Mouse (Mus musculus) heart, adult 18-20 months (tissue): ENCODE measurements around the gene Ubn1. TPM values are rescaled to one million over a fixed set of nuclear protein-coding genes. Genes with fewer than 3 reads are reported as not detected.

ENCODE experiments used
- total RNA-seq, 2 experiments: library from RNA; stranded (reverse); gene quantifications; 2 replicates each; pipeline ENCODE4 v1.2.3; 2021

Gene Ubn1
- total RNA-seq, 2 experiments from 2014 or later: 21.3 to 23.2 TPM

Other genes with a start within 250 kb of the Ubn1 start
- under 1 TPM in 1 of 2 experiments, not detected in 1; 0.51 TPM for gene 4930562C15Rik, start 214.6 kb upstream of the Ubn1 start, total RNA-seq
- gene Ubald1, start 169.7 kb upstream of the Ubn1 start, total RNA-seq: 10 to 100 TPM; 14.3 to 19.7 TPM
- gene Mgrn1, start 163.8 kb upstream of the Ubn1 start, total RNA-seq: 100 to 1,000 TPM; 165 to 167 TPM
- gene Nudt16l1, start 111.3 kb upstream of the Ubn1 start, total RNA-seq: 10 to 100 TPM; 19.1 to 20.4 TPM
- gene Anks3, start 85.9 kb upstream of the Ubn1 start, total RNA-seq: 10 to 100 TPM; 11.3 to 14.7 TPM
- not detected for gene Sept12, start 52.2 kb upstream of the Ubn1 start, total RNA-seq
- not detected for gene Smim22, start 42.8 kb upstream of the Ubn1 start, total RNA-seq
- 10 to 100 TPM; 14.0 to 18.8 TPM for gene Rogdi, start 36.5 kb upstream of the Ubn1 start, total RNA-seq
- gene Glyr1, start 194 bp upstream of the Ubn1 start, total RNA-seq: 10 to 100 TPM; 40.6 to 43.3 TPM
- 1 to 10 TPM; 4.9 to 6.8 TPM for gene Ppl, start 82.4 kb downstream of the Ubn1 start, total RNA-seq
- under 1 TPM; 0.55 to 0.72 TPM for gene Sec14l5, start 97.1 kb downstream of the Ubn1 start, total RNA-seq
- gene Nagpa, start 154.0 kb downstream of the Ubn1 start, total RNA-seq: 10 to 100 TPM; 12.0 to 14.5 TPM
- gene AU021092, start 172.2 kb downstream of the Ubn1 start, total RNA-seq: 10 to 100 TPM; 14.3 to 19.3 TPM
- 10 to 100 TPM; 12.8 to 13.3 TPM for gene Alg1, start 183.6 kb downstream of the Ubn1 start, total RNA-seq
- 1 to 10 TPM; 8.7 to 9.8 TPM for gene Eef2kmt, start 205.9 kb downstream of the Ubn1 start, total RNA-seq